Mouse (Mus musculus): ENCODE measurements at regions not wholly inside any gene's neighbourhood (a gene's known extent, or its start where the extent isn't known, plus 50 kb on each side); places are given as distances from the start of the nearest gene placed in this dataset.

DNA sequence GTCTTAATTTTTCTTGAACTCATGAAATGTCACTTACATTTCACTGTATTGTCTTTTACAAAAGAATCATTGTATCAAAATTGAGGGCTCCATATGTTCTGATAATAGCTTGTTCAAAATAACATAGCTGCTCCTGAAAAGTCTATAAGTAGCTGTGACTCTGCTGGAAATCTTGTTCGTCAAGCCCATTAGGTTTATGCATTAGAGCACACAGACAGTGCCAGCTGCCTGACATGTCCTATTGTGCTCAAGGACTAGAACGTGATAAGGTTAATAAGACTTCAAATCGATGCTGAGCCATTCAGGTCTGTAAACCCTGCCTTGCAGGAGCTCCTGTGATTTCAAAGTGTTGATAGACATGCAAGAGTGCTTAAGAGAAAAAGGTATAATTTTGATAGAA, 438.0 kb downstream of the Fam198b start:
- H3K4me1 ChIP-seq (ENCODE audit: control insufficient read depth, insufficient read depth, low read length): no peaks in the 10 kb centered on the region
- no peak for ATAC-seq (ENCODE audit: insufficient number of reproducible peaks, low FRiP score, low TSS enrichment, low read depth)
- no peaks in the 10 kb centered on the region for H3K9me3 ChIP-seq (ENCODE audit: control insufficient read depth, low read length)
- 86% methylated on average over 3 of the region's 3 CpGs for WGBS
- no peaks in the 10 kb centered on the region for H3K36me3 ChIP-seq (ENCODE audit: control insufficient read depth, insufficient read depth, low read length)
- no peaks in the 10 kb centered on the region for H3K27me3 ChIP-seq (ENCODE audit: control insufficient read depth, insufficient read depth, low read length)
- no peak overlapping the region for H3K9ac ChIP-seq (ENCODE audit: low read length)
- H3K4me2 ChIP-seq (ENCODE audit: low read depth, severe bottlenecking): no peak overlapping the region
- DNase-seq (ENCODE audit: low spot score): no peak
- no peak overlapping the region for H3K4me3 ChIP-seq (ENCODE audit: low read depth, low read length)
- H3K27ac ChIP-seq (replicated peaks; ENCODE audit: low read depth, low read length): no peak overlapping the region

DNA sequence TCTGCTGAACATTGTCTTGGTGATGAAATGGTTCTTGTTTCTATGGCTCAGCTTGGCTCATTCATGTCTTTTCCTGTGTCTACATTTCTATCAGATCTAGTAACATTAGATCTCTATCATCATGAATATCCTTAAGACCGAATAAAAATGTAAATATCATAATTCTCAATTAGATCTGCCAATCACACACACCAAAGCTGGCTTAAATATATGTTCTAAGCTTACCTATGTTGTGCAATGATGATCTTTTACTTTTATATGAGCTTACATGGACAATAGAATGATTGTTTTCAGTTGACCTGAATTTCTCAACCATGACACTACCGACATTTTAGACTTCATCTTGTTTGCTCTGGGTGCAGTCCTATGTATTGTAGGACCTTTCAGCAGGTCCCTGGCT, 440.4 kb downstream of the Fam198b start:
- Histone ChIP-seq H3K4me3 (ENCODE audit: low read depth, low read length) (no peak overlapping the region), H3K4me2 (ENCODE audit: low read depth, severe bottlenecking) (no peak overlapping the region), H3K4me1 (ENCODE audit: control insufficient read depth, insufficient read depth, low read length) (no peaks in the 10 kb centered on the region), H3K27ac (replicated peaks; ENCODE audit: low read depth, low read length) (no peak overlapping the region), H3K9me3 (ENCODE audit: control insufficient read depth, low read length) (no peaks in the 10 kb centered on the region), H3K27me3 (ENCODE audit: control insufficient read depth, insufficient read depth, low read length) (no peaks in the 10 kb centered on the region), H3K9ac (ENCODE audit: low read length) (no peak overlapping the region), H3K36me3 (ENCODE audit: control insufficient read depth, insufficient read depth, low read length) (no peaks in the 10 kb centered on the region)
- ATAC-seq (ENCODE audit: insufficient number of reproducible peaks, low FRiP score, low TSS enrichment, low read depth) (no peak), DNase-seq (ENCODE audit: low spot score) (no peak)
- 91% methylated on average over 2 of the region's 2 CpGs for WGBS

DNA sequence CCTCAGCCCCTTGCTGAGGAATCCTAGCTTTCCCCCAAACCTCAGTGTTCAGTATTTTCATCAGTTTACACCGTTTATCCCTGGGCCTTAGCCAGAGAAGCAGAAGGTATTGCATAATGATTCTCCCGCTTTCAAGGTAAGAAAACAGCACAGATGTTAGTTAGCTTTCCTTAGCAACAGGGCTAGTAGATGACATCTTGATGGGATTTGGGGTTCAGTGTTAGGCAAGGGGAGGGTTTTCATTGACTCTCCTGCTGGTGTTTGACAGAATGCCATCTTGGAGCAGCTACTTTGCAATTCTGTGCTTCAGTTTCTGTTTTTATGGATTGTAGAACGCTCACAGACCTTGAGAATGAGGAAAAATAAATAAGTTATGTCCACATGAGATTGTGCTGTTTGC, 447.4 kb downstream of the Fam198b start:
- Histone ChIP-seq H3K4me3 (ENCODE audit: low read depth, low read length) (no peak overlapping the region), H3K9me3 (ENCODE audit: control insufficient read depth, low read length) (no peaks in the 10 kb centered on the region), H3K4me2 (ENCODE audit: low read depth, severe bottlenecking) (no peak overlapping the region), H3K36me3 (ENCODE audit: control insufficient read depth, insufficient read depth, low read length) (no peaks in the 10 kb centered on the region), H3K27me3 (ENCODE audit: control insufficient read depth, insufficient read depth, low read length) (no peaks in the 10 kb centered on the region), H3K9ac (ENCODE audit: low read length) (no peak overlapping the region), H3K4me1 (ENCODE audit: control insufficient read depth, insufficient read depth, low read length) (no peaks in the 10 kb centered on the region), H3K27ac (replicated peaks; ENCODE audit: low read depth, low read length) (no peak overlapping the region)
- WGBS: 82% methylated on average over 3 of the region's 3 CpGs
- ATAC-seq (ENCODE audit: insufficient number of reproducible peaks, low FRiP score, low TSS enrichment, low read depth): no peak
- DNase-seq (ENCODE audit: low spot score): no peak

DNA sequence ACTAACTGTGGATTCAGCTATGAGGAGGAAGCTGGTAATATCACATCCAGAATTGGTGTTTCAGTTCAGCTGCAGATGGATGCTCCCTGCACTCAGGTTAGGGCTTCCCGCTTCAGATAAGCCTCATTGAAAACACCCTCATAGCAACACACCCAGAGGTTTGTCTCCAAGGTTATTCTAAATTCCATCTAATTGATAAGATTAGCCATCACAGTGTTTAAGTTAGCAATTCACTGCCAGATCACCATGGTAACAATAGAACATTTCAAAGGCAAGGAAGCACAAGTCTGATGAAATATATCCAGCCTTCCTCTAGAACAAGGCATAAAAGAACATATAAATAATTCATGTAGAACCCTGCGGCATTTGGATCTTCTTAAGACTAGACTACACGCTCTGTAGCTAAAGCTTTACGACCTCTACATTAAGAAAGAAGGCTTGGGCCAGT, 450.1 kb downstream of the Fam198b start:
- Histone ChIP-seq H3K27ac (replicated peaks; ENCODE audit: low read depth, low read length) (no peak overlapping the region), H3K4me3 (ENCODE audit: low read depth, low read length) (no peak overlapping the region), H3K9ac (ENCODE audit: low read length) (no peak overlapping the region), H3K4me1 (ENCODE audit: control insufficient read depth, insufficient read depth, low read length) (no peaks in the 10 kb centered on the region), H3K27me3 (ENCODE audit: control insufficient read depth, insufficient read depth, low read length) (no peaks in the 10 kb centered on the region), H3K4me2 (ENCODE audit: low read depth, severe bottlenecking) (no peak overlapping the region), H3K36me3 (ENCODE audit: control insufficient read depth, insufficient read depth, low read length) (no peaks in the 10 kb centered on the region), H3K9me3 (ENCODE audit: control insufficient read depth, low read length) (no peaks in the 10 kb centered on the region)
- no peak for DNase-seq (ENCODE audit: low spot score)
- WGBS: 79% methylated on average over 4 of the region's 4 CpGs
- ATAC-seq (ENCODE audit: insufficient number of reproducible peaks, low FRiP score, low TSS enrichment, low read depth): no peak

DNA sequence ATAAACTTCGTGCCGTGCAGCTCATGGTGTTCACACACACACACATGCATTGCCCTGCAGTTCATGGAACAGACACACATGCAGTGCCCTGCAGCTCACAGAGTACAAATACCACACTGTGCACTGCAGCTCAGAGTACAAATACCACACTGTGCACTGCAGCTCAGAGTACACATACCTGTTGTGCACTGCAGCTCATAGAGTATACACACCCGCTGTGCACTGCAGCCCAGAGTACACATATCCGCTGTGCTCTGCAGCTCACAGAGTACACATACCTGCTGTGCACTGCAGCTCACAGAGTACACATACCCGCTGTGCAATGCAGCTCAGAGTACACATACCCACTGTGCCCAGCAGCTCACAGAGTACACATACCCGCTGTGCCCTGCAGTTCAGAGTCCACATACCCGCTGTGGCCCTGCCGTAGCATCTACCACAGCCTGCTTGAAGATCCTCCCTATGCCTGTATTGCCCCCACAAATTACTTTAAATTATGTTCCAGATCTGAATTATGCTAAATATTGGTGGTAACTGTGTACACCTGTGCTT, 451.9 kb downstream of the Fam198b start:
- WGBS: 90% methylated on average over 8 of the region's 8 CpGs
- no peak overlapping the region for H3K27ac ChIP-seq (replicated peaks; ENCODE audit: low read depth, low read length)
- DNase-seq (ENCODE audit: low spot score) (no peak), ATAC-seq (ENCODE audit: insufficient number of reproducible peaks, low FRiP score, low TSS enrichment, low read depth) (no peak)
- no peaks in the 10 kb centered on the region for H3K4me1 ChIP-seq (ENCODE audit: control insufficient read depth, insufficient read depth, low read length)
- no peaks in the 10 kb centered on the region for H3K9me3 ChIP-seq (ENCODE audit: control insufficient read depth, low read length)
- H3K4me3 ChIP-seq (ENCODE audit: low read depth, low read length): no peak overlapping the region
- no peak overlapping the region for H3K9ac ChIP-seq (ENCODE audit: low read length)
- H3K36me3 ChIP-seq (ENCODE audit: control insufficient read depth, insufficient read depth, low read length): no peaks in the 10 kb centered on the region
- H3K27me3 ChIP-seq (ENCODE audit: control insufficient read depth, insufficient read depth, low read length): no peaks in the 10 kb centered on the region
- H3K4me2 ChIP-seq (ENCODE audit: low read depth, severe bottlenecking): no peak overlapping the region

DNA sequence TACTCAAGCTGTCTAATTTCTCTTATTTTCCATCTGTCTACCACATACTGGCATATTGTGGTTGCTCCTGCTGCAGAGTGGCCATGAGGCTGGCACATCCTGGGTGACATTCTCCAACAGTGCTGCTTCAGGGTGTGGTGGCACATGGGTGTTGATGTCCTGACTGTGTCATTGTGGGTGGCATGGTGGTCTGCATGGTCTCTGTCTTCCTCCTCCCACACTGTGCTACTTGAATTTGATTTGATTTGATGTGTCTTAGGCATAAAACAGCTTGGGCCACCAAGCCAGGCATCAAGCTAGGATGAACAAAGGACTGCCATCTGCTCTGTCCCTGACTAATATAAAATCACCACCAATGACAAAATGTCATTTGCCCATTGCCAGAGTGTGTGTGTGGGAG, 434.7 kb downstream of the Gria2 start:
- no peak overlapping the region for H3K4me2 ChIP-seq (ENCODE audit: low read depth, severe bottlenecking)
- DNase-seq (ENCODE audit: low spot score) (no peak), ATAC-seq (ENCODE audit: insufficient number of reproducible peaks, low FRiP score, low TSS enrichment, low read depth) (0 out of 2 replicates have a peak, but pooled peaks have one; percentile 57)
- H3K27ac ChIP-seq (replicated peaks; ENCODE audit: low read depth, low read length): no peak overlapping the region
- H3K27me3 ChIP-seq (ENCODE audit: control insufficient read depth, insufficient read depth, low read length): no peaks in the 10 kb centered on the region
- H3K4me1 ChIP-seq (ENCODE audit: control insufficient read depth, insufficient read depth, low read length): no peaks in the 10 kb centered on the region
- no peak overlapping the region for H3K9ac ChIP-seq (ENCODE audit: low read length)
- no peak overlapping the region for H3K4me3 ChIP-seq (ENCODE audit: low read depth, low read length)
- H3K9me3 ChIP-seq (ENCODE audit: control insufficient read depth, low read length): no peaks in the 10 kb centered on the region
- H3K36me3 ChIP-seq (ENCODE audit: control insufficient read depth, insufficient read depth, low read length): no peaks in the 10 kb centered on the region

DNA sequence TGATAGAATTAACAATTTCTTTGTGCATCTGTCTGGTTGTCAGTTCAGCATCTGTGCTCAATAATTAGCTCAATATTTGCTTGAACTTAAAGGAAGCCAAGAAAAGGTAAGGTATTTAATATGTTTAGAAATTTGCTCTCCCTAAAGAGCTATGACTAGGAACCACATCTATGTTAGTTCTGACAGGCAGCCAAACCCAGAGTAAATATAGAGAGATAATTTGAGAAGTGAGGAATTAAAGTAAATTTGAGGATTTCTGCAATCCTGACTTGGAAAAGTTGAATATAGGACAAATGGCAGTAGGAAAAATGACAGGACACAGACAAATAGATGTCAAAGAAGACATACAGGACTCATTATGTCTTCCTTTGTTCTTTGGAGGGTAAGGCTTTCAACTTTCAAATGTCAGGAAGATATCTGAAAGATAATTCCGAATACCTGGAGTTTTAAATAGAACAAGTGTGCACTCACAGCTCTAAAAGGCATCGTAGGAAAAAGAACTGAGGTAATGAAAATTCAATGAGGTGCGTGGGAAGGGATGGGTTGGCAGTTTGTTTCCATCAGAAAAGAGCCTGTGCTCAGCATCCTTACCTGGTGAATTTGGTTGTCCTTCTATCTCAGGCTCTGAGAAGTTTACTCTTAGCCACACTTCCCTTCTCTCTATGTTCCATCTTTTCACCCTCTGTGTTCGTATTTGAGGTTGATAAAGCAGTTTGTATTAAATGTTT, 433.3 kb downstream of the Gria2 start:
- ATAC-seq (ENCODE audit: insufficient number of reproducible peaks, low FRiP score, low TSS enrichment, low read depth): no peak
- WGBS: 89% methylated on average over 4 of the region's 4 CpGs
- Histone ChIP-seq H3K9me3 (ENCODE audit: control insufficient read depth, low read length) (no peaks in the 10 kb centered on the region), H3K4me1 (ENCODE audit: control insufficient read depth, insufficient read depth, low read length) (no peaks in the 10 kb centered on the region), H3K4me3 (ENCODE audit: low read depth, low read length) (no peak overlapping the region), H3K9ac (ENCODE audit: low read length) (no peak overlapping the region), H3K27me3 (ENCODE audit: control insufficient read depth, insufficient read depth, low read length) (no peaks in the 10 kb centered on the region), H3K36me3 (ENCODE audit: control insufficient read depth, insufficient read depth, low read length) (no peaks in the 10 kb centered on the region), H3K27ac (replicated peaks; ENCODE audit: low read depth, low read length) (no peak overlapping the region), H3K4me2 (ENCODE audit: low read depth, severe bottlenecking) (no peak overlapping the region)
- no peak for DNase-seq (ENCODE audit: low spot score)

DNA sequence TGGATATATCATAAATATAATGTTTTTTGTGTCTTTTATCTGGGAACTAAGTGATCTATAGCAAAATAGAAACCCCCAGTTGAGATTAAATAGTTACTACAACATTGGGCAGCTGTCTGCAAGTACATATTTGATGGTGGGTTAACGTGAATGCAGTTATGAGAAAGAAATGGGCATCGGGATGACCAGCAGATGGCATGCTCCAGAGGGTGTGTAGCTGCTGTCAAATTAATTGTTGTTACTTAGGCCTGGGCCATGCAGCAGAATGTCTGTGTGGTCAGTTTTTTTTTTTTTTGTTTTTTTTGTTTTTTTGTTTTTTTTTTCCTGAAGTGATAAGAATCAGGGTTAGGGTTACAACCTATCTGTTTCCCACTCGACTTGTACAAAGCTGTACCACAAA, 430.2 kb downstream of the Gria2 start:
- no peak overlapping the region for H3K4me3 ChIP-seq (ENCODE audit: low read depth, low read length)
- no peak for ATAC-seq (ENCODE audit: insufficient number of reproducible peaks, low FRiP score, low TSS enrichment, low read depth)
- 69% methylated on average over 3 of the region's 3 CpGs for WGBS

DNA sequence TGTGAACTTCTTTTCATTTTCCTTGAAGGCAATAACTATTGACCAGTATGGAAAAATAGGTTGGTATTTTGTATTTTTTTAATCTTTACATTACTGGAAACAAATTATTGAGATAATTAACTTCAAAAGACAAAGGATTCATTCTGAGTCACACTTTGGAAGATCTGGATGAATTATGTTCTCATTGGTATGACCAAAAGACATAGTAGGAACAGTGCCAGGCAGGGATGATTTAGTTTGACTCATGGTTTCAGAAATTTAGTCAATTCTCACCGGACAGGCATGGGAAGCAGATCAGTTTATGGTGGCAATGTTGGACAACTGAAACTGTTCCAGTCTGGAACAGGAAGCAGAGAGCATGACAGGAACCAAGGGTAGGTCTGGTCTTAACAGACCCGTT, 416.6 kb downstream of the Gria2 start:
- WGBS: 83% methylated on average over 2 of the region's 2 CpGs
- Histone ChIP-seq H3K27ac (replicated peaks; ENCODE audit: low read depth, low read length) (no peak overlapping the region), H3K36me3 (ENCODE audit: control insufficient read depth, insufficient read depth, low read length) (no peaks in the 10 kb centered on the region), H3K4me3 (ENCODE audit: low read depth, low read length) (no peak overlapping the region), H3K4me2 (ENCODE audit: low read depth, severe bottlenecking) (no peak overlapping the region), H3K4me1 (ENCODE audit: control insufficient read depth, insufficient read depth, low read length) (no peaks in the 10 kb centered on the region), H3K9me3 (ENCODE audit: control insufficient read depth, low read length) (no peaks in the 10 kb centered on the region), H3K27me3 (ENCODE audit: control insufficient read depth, insufficient read depth, low read length) (no peaks in the 10 kb centered on the region), H3K9ac (ENCODE audit: low read length) (no peak overlapping the region)
- DNase-seq (ENCODE audit: low spot score) (no peak), ATAC-seq (ENCODE audit: insufficient number of reproducible peaks, low FRiP score, low TSS enrichment, low read depth) (no peak)

More for the DNA sequence above, 430.2 kb downstream of the Gria2 start:
- no peak overlapping the region for H3K9ac ChIP-seq (ENCODE audit: low read length)
- DNase-seq (ENCODE audit: low spot score): no peak
- no peak overlapping the region for H3K4me2 ChIP-seq (ENCODE audit: low read depth, severe bottlenecking)
- H3K27ac ChIP-seq (replicated peaks; ENCODE audit: low read depth, low read length): no peak overlapping the region
- H3K36me3 ChIP-seq (ENCODE audit: control insufficient read depth, insufficient read depth, low read length): no peaks in the 10 kb centered on the region
- no peaks in the 10 kb centered on the region for H3K9me3 ChIP-seq (ENCODE audit: control insufficient read depth, low read length)
- no peaks in the 10 kb centered on the region for H3K4me1 ChIP-seq (ENCODE audit: control insufficient read depth, insufficient read depth, low read length)
- H3K27me3 ChIP-seq (ENCODE audit: control insufficient read depth, insufficient read depth, low read length): no peaks in the 10 kb centered on the region

Measured in limb, embryonic 11.5 days (tissue).